Mouse (Mus musculus) kidney, postnatal 0 days (tissue): ENCODE data around the gene Nde1. TPM values are rescaled to one million over a fixed set of nuclear protein-coding genes. Genes with fewer than 3 reads are reported as not detected.
A peak's percentile ranks its signal among the peaks of the same experiment; 100 is the strongest.

ENCODE experiments used
- ATAC-seq: fragments of 200-750 bp; cut with Nextera tagmentation; replicated peaks from 2 replicates; pipeline ENCODE4 v1.8.0; 2017; ENCODE audit warnings: low read depth, moderate number of reproducible peaks, moderate TSS enrichment, moderate library complexity; ENCODE audit not compliant: low FRiP score
- DNase-seq: peaks from one replicate; pipeline ENCODE4 v3.0.0-alpha.2; 2016; ENCODE audit warnings: low spot score
- H3K27ac ChIP-seq: fragments of 300-500 bp; sonication (generic); 2 replicates; pipeline ENCODE4 v1.5.1; 2014; ENCODE audit warnings: mild to moderate bottlenecking
- H3K27me3 ChIP-seq: fragments of 300-500 bp; sonication (generic); 2 replicates; pipeline ENCODE4 v1.6.1; 2014; ENCODE audit warnings: low read length, mixed read lengths; ENCODE audit not compliant: insufficient read depth
- H3K36me3 ChIP-seq: fragments of 300-500 bp; sonication (generic); 2 replicates; pipeline ENCODE4 v1.6.1; 2014; ENCODE audit warnings: low read length, mixed read lengths; ENCODE audit not compliant: insufficient read depth
- H3K4me1 ChIP-seq: fragments of 300-500 bp; sonication (generic); replicated peaks from 2 replicates; pipeline ENCODE4 v1.6.1; 2014; ENCODE audit warnings: antibody characterized with exemption, low read length, mixed read lengths; ENCODE audit not compliant: insufficient read depth
- H3K4me2 ChIP-seq: fragments of 300-500 bp; sonication (generic); 2 replicates; pipeline ENCODE4 v1.6.1; 2014; ENCODE audit warnings: mild to moderate bottlenecking, low read length, moderate library complexity, mixed read lengths
- H3K4me3 ChIP-seq: fragments of 300-500 bp; sonication (generic); replicated peaks from 2 replicates; pipeline ENCODE4 v1.5.1; 2014; ENCODE audit warnings: low read depth, low read length
- H3K9ac ChIP-seq: fragments of 300-500 bp; sonication (generic); 2 replicates; pipeline ENCODE4 v1.6.1; 2014; ENCODE audit warnings: low read depth, low read length
- H3K9me3 ChIP-seq: fragments of 300-500 bp; sonication (generic); replicated peaks from 2 replicates; pipeline ENCODE4 v1.6.1; 2016; ENCODE audit warnings: low read length, inconsistent platforms, mixed read lengths
- CTCF ChIP-seq: IDR thresholded peaks from 2 replicates; pipeline ENCODE4 v1.5.1; 2016; ENCODE audit warnings: antibody characterized with exemption, low read depth, mild to moderate bottlenecking, moderate library complexity
- WGBS: fragments of 180-500 bp; shearing (Covaris S2); extraction: QIAGEN DNeasy Blood & Tissue Kit; methylation state at CpG from one replicate; pipeline ENCODE4 v1.1.7; 2014; 5-methylcytosine and 5-hydroxymethylcytosine counted together
- polyA plus RNA-seq: library from polyadenylated mRNA; unstranded; fragments of >200 nt; fragmentation: Nextera tagmentation; extraction: Ambion mirVana; gene quantifications from 2 replicates; pipeline ENCODE4 v1.2.1, GENCODE M21; 2015

Nde1 gene
- polyA plus RNA-seq, 1 experiment from 2014 or later: 67.3 TPM

DNA sequence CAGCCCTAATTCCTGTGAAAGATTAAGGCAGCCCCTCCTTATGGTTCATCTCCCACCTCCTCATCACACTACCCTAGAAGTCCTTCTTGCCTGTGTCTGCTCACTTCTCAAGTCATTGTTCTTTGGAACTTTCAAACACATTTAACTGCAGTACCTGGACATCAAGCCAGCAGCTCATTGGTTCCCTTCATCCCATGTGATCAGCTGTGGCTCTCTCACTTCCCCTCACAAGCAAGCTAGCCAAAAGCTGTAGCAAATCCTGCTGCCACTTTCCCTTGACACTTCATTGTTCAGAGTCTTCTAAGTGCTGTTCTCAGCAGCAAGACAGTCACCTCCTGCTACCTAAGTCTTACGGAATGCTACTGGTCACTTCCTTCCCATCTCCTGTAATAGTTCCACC lies 37.8 kb upstream of the Nde1 start:
- 88% methylated on average over 1 of the region's 1 CpGs for WGBS
- no peak for DNase-seq

DNA sequence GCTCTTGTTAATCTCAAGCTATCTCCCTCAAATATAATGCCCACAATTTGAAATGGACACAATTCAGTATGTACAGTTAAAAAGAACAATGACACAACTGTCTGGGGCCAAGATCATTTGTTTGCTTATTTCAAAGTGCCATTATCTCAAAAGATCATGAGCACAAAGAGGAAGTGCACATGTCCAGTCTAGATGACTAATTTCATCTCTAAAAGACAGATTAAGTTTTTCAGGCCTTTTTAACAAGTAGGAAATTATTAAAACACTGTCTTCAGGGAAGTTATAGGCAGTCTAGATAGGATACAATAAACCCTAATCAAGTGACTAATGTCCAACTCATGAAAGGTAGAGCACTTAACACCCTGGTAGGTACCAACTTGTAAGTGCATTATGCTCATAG lies 34.1 kb upstream of the Nde1 start:
- H3K9ac ChIP-seq: no peak overlapping the region
- H3K4me3 ChIP-seq: no peak overlapping the region
- no peak overlapping the region for H3K4me2 ChIP-seq
- no peak for DNase-seq
- H3K4me1 ChIP-seq: no peaks in the 10 kb centered on the region
- ATAC-seq: no peak
- no peak overlapping the region for H3K27ac ChIP-seq
- no peak for TF ChIP-seq CTCF
- no peaks in the 10 kb centered on the region for H3K9me3 ChIP-seq
- H3K27me3 ChIP-seq: no peaks in the 10 kb centered on the region
- peaks cover 63% of the 10 kb centered on the region for H3K36me3 ChIP-seq

More for the DNA sequence above, 37.8 kb upstream of the Nde1 start:
- H3K9me3 ChIP-seq: no peaks in the 10 kb centered on the region
- no peaks in the 10 kb centered on the region for H3K4me1 ChIP-seq
- H3K4me2 ChIP-seq: no peak overlapping the region
- peaks cover 62% of the 10 kb centered on the region for H3K36me3 ChIP-seq
- H3K27ac ChIP-seq: no peak overlapping the region
- no peak overlapping the region for H3K9ac ChIP-seq
- ATAC-seq: no peak
- no peak overlapping the region for H3K4me3 ChIP-seq
- H3K27me3 ChIP-seq: no peaks in the 10 kb centered on the region
- TF ChIP-seq CTCF: no peak

DNA sequence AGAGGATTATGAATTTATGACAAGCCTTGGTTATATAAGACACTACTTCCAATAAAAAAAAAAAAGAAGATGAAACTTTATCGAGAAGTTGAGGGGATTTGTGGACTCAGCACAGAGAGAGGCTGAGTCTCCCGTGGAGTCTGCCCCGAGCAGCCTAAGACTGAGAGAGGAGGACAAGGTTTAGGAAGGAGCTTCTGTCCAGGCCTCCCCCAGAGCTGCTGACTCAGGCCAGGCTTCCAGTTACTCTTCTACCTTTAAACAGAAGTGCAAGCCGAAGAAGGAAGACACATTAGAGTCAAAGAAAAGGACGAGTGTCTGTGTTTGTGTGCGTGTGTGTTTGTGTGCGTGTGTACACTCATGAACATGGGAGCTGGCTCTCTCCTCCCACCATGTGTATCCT lies 32.3 kb upstream of the Nde1 start:
- TF ChIP-seq CTCF: no peak
- ATAC-seq: no peak
- peaks cover 61% of the 10 kb centered on the region for H3K36me3 ChIP-seq

DNA sequence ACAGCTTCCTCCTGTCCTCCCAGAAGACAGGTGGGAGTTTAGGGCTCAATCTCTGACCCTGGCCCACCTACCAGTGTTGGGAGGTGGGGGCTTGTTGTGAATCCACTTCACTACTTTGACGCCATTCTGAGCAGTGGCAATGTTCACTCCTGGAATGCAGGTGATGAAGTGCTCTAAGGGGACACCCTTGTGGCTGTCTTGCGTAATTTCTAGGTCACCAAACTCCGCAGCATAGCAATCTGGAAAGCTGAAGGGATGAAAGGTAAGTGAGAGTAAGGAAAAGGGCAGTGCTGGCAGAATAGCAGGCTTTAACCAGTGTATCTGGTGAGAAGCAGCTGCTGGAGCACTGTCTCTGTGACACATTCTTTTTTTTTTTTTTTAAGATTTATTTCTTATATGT lies 31.7 kb upstream of the Nde1 start:
- ATAC-seq: no peak
- WGBS: 84% methylated on average over 3 of the region's 3 CpGs
- Histone ChIP-seq H3K36me3 (peaks cover 62% of the 10 kb centered on the region), H3K4me1 (no peaks in the 10 kb centered on the region), H3K4me3 (no peak overlapping the region), H3K9me3 (no peaks in the 10 kb centered on the region), H3K4me2 (no peak overlapping the region), H3K27me3 (no peaks in the 10 kb centered on the region), H3K27ac (no peak overlapping the region), H3K9ac (no peak overlapping the region)
- TF ChIP-seq CTCF: peak; percentile 32; the same call in 1 of the 2 replicates
- peak; percentile 7 for DNase-seq

More for the DNA sequence above, 32.3 kb upstream of the Nde1 start:
- DNase-seq: no peak
- Histone ChIP-seq H3K4me1 (no peaks in the 10 kb centered on the region), H3K27me3 (no peaks in the 10 kb centered on the region), H3K9ac (no peak overlapping the region), H3K4me2 (no peak overlapping the region), H3K27ac (no peak overlapping the region), H3K9me3 (no peaks in the 10 kb centered on the region), H3K4me3 (no peak overlapping the region)
- WGBS: 91% methylated on average over 7 of the region's 7 CpGs

DNA sequence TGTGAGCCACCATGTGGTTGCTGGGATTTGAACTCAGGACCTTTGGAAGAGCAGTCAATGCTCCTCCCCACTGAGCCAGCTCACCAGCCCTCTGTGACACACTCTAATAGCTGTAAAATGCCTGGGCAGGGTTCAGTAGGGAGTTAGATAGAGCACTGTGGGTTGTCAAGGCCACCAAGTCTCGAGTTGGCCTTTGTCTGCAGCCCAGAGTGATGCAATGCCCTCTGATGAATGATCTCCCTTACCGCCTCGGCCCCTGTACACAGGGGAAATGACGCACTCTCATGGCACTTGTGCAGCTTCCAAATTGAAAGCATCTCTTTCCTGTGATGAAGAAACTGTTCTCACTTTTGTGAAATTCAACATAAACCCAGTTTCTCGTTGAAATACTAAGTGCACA lies 31.2 kb upstream of the Nde1 start:
- TF ChIP-seq CTCF: no peak
- Histone ChIP-seq H3K9ac (no peak overlapping the region), H3K9me3 (no peaks in the 10 kb centered on the region), H3K36me3 (peaks cover 66% of the 10 kb centered on the region), H3K27me3 (no peaks in the 10 kb centered on the region), H3K4me3 (no peak overlapping the region), H3K4me1 (no peaks in the 10 kb centered on the region), H3K27ac (no peak overlapping the region), H3K4me2 (no peak overlapping the region)
- DNase-seq: no peak
- no peak for ATAC-seq
- 84% methylated on average over 5 of the region's 5 CpGs for WGBS

DNA sequence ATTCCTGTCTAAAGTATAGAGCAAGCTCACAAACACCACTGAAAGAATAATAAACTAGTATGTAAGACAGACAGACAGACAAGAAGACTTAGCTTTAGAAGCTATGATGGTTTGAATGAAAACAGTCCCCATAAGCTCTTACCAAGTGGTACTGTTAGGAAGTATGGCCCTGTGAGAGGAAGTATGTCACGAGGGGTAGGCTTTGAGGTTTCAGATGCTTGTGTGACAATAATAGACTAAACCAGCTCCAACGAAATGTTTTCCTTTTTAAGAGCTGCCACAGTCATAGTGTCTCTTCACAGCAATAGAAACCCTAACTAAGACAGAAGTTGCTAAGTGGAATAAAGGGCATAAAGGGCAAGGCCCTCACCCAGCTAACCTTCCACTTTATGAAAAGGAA lies 28.1 kb upstream of the Nde1 start:
- ATAC-seq (no peak), DNase-seq (no peak)
- 93% methylated on average over 2 of the region's 2 CpGs for WGBS

DNA sequence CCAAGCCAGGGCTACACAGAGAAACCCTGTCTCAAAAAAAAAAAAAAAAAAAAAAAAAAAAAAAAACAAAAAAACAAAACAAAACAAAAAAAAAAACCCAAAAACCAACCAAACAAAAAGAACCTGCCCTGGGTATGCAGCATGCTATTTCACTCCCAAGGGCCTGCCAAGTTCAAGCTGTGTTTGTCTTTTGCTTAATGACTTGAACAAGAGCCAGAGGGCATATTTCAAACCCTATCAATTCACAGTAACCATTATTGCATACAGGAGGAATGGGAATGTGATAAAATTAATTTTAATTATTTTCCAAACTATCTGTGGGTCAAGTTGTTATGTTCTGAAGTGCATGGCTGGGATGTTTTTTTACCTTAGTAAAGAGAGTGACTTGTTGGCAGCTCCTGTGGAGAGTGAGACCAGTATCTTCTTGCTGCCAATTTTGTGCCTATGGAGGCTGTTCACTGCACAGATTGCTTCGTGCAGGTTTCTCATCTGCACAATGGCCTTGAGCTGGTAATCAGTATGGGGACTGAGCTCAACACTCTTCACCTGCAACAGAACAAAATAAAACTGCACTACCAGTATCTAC lies 25.0 kb upstream of the Nde1 start:
- H3K36me3 ChIP-seq: peaks cover 64% of the 10 kb centered on the region

More for the DNA sequence above, 28.1 kb upstream of the Nde1 start:
- Histone ChIP-seq H3K4me1 (no peaks in the 10 kb centered on the region), H3K4me3 (no peak overlapping the region), H3K36me3 (peaks cover 63% of the 10 kb centered on the region), H3K9ac (no peak overlapping the region), H3K27ac (no peak overlapping the region), H3K27me3 (no peaks in the 10 kb centered on the region), H3K4me2 (no peak overlapping the region), H3K9me3 (no peaks in the 10 kb centered on the region)
- no peak for TF ChIP-seq CTCF

More for the DNA sequence above, 25.0 kb upstream of the Nde1 start:
- H3K27ac ChIP-seq: no peak overlapping the region
- no peak overlapping the region for H3K4me3 ChIP-seq
- no peaks in the 10 kb centered on the region for H3K9me3 ChIP-seq
- H3K4me2 ChIP-seq: no peak overlapping the region
- 89% methylated on average over 1 of the region's 1 CpGs for WGBS
- TF ChIP-seq CTCF: no peak
- H3K4me1 ChIP-seq: no peaks in the 10 kb centered on the region
- no peaks in the 10 kb centered on the region for H3K27me3 ChIP-seq
- no peak overlapping the region for H3K9ac ChIP-seq
- no peak for ATAC-seq
- DNase-seq: no peak
